Mouse (Mus musculus) kidney, embryonic 15.5 days (tissue): Measurements from ENCODE around the gene Adora1. TPM values are rescaled to one million over a fixed set of nuclear protein-coding genes. Genes with fewer than 3 reads are reported as not detected.

ENCODE experiments used
- ATAC-seq: fragments of 200-750 bp; cut with Nextera tagmentation; replicated peaks from 2 replicates; pipeline ENCODE4 v1.8.0; 2017; ENCODE audit warnings: moderate TSS enrichment; ENCODE audit not compliant: low FRiP score
- H3K27ac ChIP-seq: fragments of 300-500 bp; sonication (generic); 2 replicates; pipeline ENCODE4 v1.5.1; 2015; ENCODE audit warnings: mild to moderate bottlenecking, inconsistent platforms
- H3K27me3 ChIP-seq: fragments of 300-500 bp; sonication (generic); 2 replicates; pipeline ENCODE4 v1.6.1; 2015; ENCODE audit warnings: inconsistent platforms
- H3K36me3 ChIP-seq: fragments of 300-500 bp; sonication (generic); 2 replicates; pipeline ENCODE4 v1.6.1; 2015; ENCODE audit warnings: inconsistent platforms
- H3K4me1 ChIP-seq: fragments of 300-500 bp; sonication (generic); 2 replicates; pipeline ENCODE4 v1.6.1; 2015; ENCODE audit warnings: inconsistent platforms
- H3K4me2 ChIP-seq: fragments of 300-500 bp; sonication (generic); 2 replicates; pipeline ENCODE4 v1.6.1; 2015; ENCODE audit warnings: moderate library complexity, mild to moderate bottlenecking, inconsistent platforms
- H3K4me3 ChIP-seq: fragments of 300-500 bp; sonication (generic); replicated peaks from 2 replicates; pipeline ENCODE4 v1.5.1; 2015; ENCODE audit warnings: mild to moderate bottlenecking, inconsistent platforms
- H3K9ac ChIP-seq: fragments of 300-500 bp; sonication (generic); 2 replicates; pipeline ENCODE4 v1.6.1; 2015; ENCODE audit warnings: mild to moderate bottlenecking, inconsistent platforms
- H3K9me3 ChIP-seq: fragments of 300-500 bp; sonication (generic); replicated peaks from 2 replicates; pipeline ENCODE4 v1.6.1; 2016; ENCODE audit warnings: inconsistent platforms
- WGBS: fragments of 180-500 bp; shearing (Covaris S2); methylation state at CpG from one replicate; pipeline ENCODE4 v1.1.7; 2015; ENCODE audit warnings: mixed read lengths; 5-methylcytosine and 5-hydroxymethylcytosine counted together
- polyA plus RNA-seq: library from polyadenylated mRNA; unstranded; fragments of >200 nt; fragmentation: Nextera tagmentation; extraction: Ambion mirVana; gene quantifications from 2 replicates; pipeline ENCODE4 v1.2.1, GENCODE M21; 2015

The Adora1 gene
- polyA plus RNA-seq, 1 experiment from 2014 or later = 7.7 TPM

- Histone ChIP-seq H3K4me3 (no peak within 1 kb of the TSS), H3K27me3 (peaks cover 2% of the 10 kb centered on the region; the same call in 1 of the 2 replicates), H3K36me3 (no peaks in the 10 kb centered on the region), H3K4me1 (0 out of 2 replicates have a peak, but pooled peaks cover 4% of the 10 kb centered on the region), H3K27ac (no peak within 1 kb of the TSS), H3K9ac (no peak within 1 kb of the TSS), H3K4me2 (no peak within 1 kb of the TSS), H3K9me3 (no peaks in the 10 kb centered on the region)
- 56% methylated on average over 4 of the region's 4 CpGs for WGBS
- 0 out of 2 replicates have a peak, but pooled peaks have one; percentile 22 for ATAC-seq
Measured at GRCm38 (mm10) chr1:134182025-134182424, 53.2 kb downstream of the Adora1 start, which contains the start of gene Chil1. Chil1 (plus strand) TSS chr1:134182176.

GRCm38 (mm10) chr1:134177976-134178375 lies 57.3 kb downstream of the Adora1 start:
- no peaks in the 10 kb centered on the region for H3K9me3 ChIP-seq
- H3K27me3 ChIP-seq = no peaks in the 10 kb centered on the region
- H3K27ac ChIP-seq = no peak overlapping the region
- WGBS = 83% methylated on average over 5 of the region's 5 CpGs
- no peak overlapping the region for H3K9ac ChIP-seq
- no peak for ATAC-seq
- H3K36me3 ChIP-seq = no peaks in the 10 kb centered on the region
- no peak overlapping the region for H3K4me2 ChIP-seq
- no peak overlapping the region for H3K4me3 ChIP-seq
- 0 out of 2 replicates have a peak, but pooled peaks cover 8% of the 10 kb centered on the region for H3K4me1 ChIP-seq

- H3K27me3 ChIP-seq = no peaks in the 10 kb centered on the region
- no peak overlapping the region for H3K9ac ChIP-seq
- H3K27ac ChIP-seq = no peak overlapping the region
- 70% methylated on average over 7 of the region's 7 CpGs for WGBS
- no peak for ATAC-seq
- H3K4me3 ChIP-seq = no peak overlapping the region
- H3K9me3 ChIP-seq = no peaks in the 10 kb centered on the region
- H3K4me2 ChIP-seq = no peak overlapping the region
- H3K36me3 ChIP-seq = no peaks in the 10 kb centered on the region
- 0 out of 2 replicates have a peak, but pooled peaks cover 4% of the 10 kb centered on the region for H3K4me1 ChIP-seq
Measured at GRCm38 (mm10) chr1:134173081-134173480, 62.1 kb downstream of the Adora1 start.

- no peak for ATAC-seq
- WGBS = 93% methylated on average over 8 of the region's 8 CpGs
- Histone ChIP-seq H3K27me3 (no peaks in the 10 kb centered on the region), H3K9me3 (no peaks in the 10 kb centered on the region), H3K4me1 (no peaks in the 10 kb centered on the region), H3K9ac (no peak overlapping the region), H3K4me2 (no peak overlapping the region), H3K36me3 (no peaks in the 10 kb centered on the region), H3K27ac (no peak overlapping the region), H3K4me3 (no peak overlapping the region)
Measured at GRCm38 (mm10) chr1:134168985-134169697, 66.1 kb downstream of the Adora1 start.

GRCm38 (mm10) chr1:134168567-134168966 lies 66.7 kb downstream of the Adora1 start:
- H3K4me1 ChIP-seq = no peaks in the 10 kb centered on the region
- no peaks in the 10 kb centered on the region for H3K36me3 ChIP-seq
- no peak overlapping the region for H3K4me2 ChIP-seq
- WGBS = 93% methylated on average over 3 of the region's 3 CpGs
- H3K9me3 ChIP-seq = no peaks in the 10 kb centered on the region
- no peak overlapping the region for H3K4me3 ChIP-seq
- no peak overlapping the region for H3K27ac ChIP-seq
- no peak for ATAC-seq
- H3K27me3 ChIP-seq = no peaks in the 10 kb centered on the region
- no peak overlapping the region for H3K9ac ChIP-seq

GRCm38 (mm10) chr1:134167416-134168305 lies 67.6 kb downstream of the Adora1 start:
- Histone ChIP-seq H3K9me3 (no peaks in the 10 kb centered on the region), H3K4me1 (no peaks in the 10 kb centered on the region), H3K27me3 (no peaks in the 10 kb centered on the region), H3K27ac (no peak overlapping the region), H3K9ac (no peak overlapping the region), H3K4me3 (no peak overlapping the region), H3K4me2 (no peak overlapping the region), H3K36me3 (no peaks in the 10 kb centered on the region)
- ATAC-seq = no peak
- whole genome bisulfite sequencing = 64% methylated on average over 14 of the region's 14 CpGs

- no peaks in the 10 kb centered on the region for H3K4me1 ChIP-seq
- H3K4me2 ChIP-seq = no peak overlapping the region
- H3K27me3 ChIP-seq = no peaks in the 10 kb centered on the region
- H3K36me3 ChIP-seq = no peaks in the 10 kb centered on the region
- 92% methylated on average over 3 of the region's 3 CpGs for WGBS
- H3K9me3 ChIP-seq = no peaks in the 10 kb centered on the region
- ATAC-seq = no peak
- H3K9ac ChIP-seq = no peak overlapping the region
- no peak overlapping the region for H3K27ac ChIP-seq
- H3K4me3 ChIP-seq = no peak overlapping the region
Measured at GRCm38 (mm10) chr1:134166547-134166946, 68.7 kb downstream of the Adora1 start.

GRCm38 (mm10) chr1:134164454-134164853 lies 70.8 kb downstream of the Adora1 start:
- ATAC-seq = no peak
- Histone ChIP-seq H3K27ac (no peak overlapping the region), H3K4me1 (no peaks in the 10 kb centered on the region), H3K4me3 (no peak overlapping the region), H3K9me3 (no peaks in the 10 kb centered on the region), H3K36me3 (no peaks in the 10 kb centered on the region), H3K4me2 (no peak overlapping the region), H3K27me3 (no peaks in the 10 kb centered on the region), H3K9ac (no peak overlapping the region)
- 58% methylated on average over 4 of the region's 4 CpGs for WGBS

- Histone ChIP-seq H3K27me3 (no peaks in the 10 kb centered on the region), H3K27ac (no peak overlapping the region), H3K4me2 (no peak overlapping the region), H3K9me3 (no peaks in the 10 kb centered on the region), H3K9ac (no peak overlapping the region), H3K4me3 (no peak overlapping the region), H3K36me3 (no peaks in the 10 kb centered on the region), H3K4me1 (no peaks in the 10 kb centered on the region)
- WGBS = 77% methylated on average over 7 of the region's 7 CpGs
- ATAC-seq = no peak
Measured at GRCm38 (mm10) chr1:134163476-134163875, 71.8 kb downstream of the Adora1 start.

GRCm38 (mm10) chr1:134162510-134163225 lies 72.6 kb downstream of the Adora1 start:
- 77% methylated on average over 6 of the region's 6 CpGs for WGBS
- H3K36me3 ChIP-seq = no peaks in the 10 kb centered on the region
- no peak overlapping the region for H3K27ac ChIP-seq
- H3K9ac ChIP-seq = no peak overlapping the region
- no peak overlapping the region for H3K4me2 ChIP-seq
- H3K4me1 ChIP-seq = no peaks in the 10 kb centered on the region
- H3K9me3 ChIP-seq = no peaks in the 10 kb centered on the region
- no peak for ATAC-seq
- H3K27me3 ChIP-seq = no peaks in the 10 kb centered on the region
- H3K4me3 ChIP-seq = no peak overlapping the region

GRCm38 (mm10) chr1:134161399-134161798 lies 73.8 kb downstream of the Adora1 start:
- Histone ChIP-seq H3K9ac (no peak overlapping the region), H3K4me3 (no peak overlapping the region), H3K27ac (no peak overlapping the region), H3K4me2 (no peak overlapping the region), H3K9me3 (no peaks in the 10 kb centered on the region), H3K27me3 (no peaks in the 10 kb centered on the region), H3K4me1 (no peaks in the 10 kb centered on the region), H3K36me3 (no peaks in the 10 kb centered on the region)
- ATAC-seq = no peak
- 81% methylated on average over 6 of the region's 6 CpGs for WGBS

- ATAC-seq = no peak
- Histone ChIP-seq H3K27ac (no peak overlapping the region), H3K9ac (no peak overlapping the region), H3K9me3 (no peaks in the 10 kb centered on the region), H3K4me1 (no peaks in the 10 kb centered on the region), H3K4me2 (no peak overlapping the region), H3K27me3 (no peaks in the 10 kb centered on the region), H3K4me3 (no peak overlapping the region), H3K36me3 (no peaks in the 10 kb centered on the region)
- WGBS = 84% methylated on average over 3 of the region's 3 CpGs
Measured at GRCm38 (mm10) chr1:134160404-134160803, 74.8 kb downstream of the Adora1 start.
